Mouse (Mus musculus): Measurements from ENCODE around the gene Gm20388.

Gene Gm20388

DNA sequence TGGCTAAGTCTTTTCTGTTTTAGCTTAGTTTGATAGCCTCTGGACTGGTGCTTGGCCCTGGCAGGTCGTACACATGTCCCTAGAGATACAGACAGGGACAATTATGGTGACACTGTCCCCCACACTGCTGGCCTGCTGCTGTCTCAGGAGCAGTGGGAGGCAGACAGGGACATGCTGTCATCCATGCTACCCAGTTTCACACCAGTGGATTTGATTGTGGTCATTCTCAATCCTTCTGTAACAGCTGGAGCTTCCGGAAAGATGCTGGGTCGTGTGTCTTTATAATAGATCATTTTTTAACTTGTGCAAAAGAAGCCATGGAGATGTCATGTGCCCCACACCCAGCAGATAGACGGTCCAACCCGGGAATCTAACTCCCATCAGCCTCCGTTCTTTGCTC, 2334.5 kb downstream of the Gm20388 start:
- DNase-seq: no peak

GRCm38 (mm10) chr8:122246257-122247211, 2335.9 kb downstream of the Gm20388 start:
- no peak for DNase-seq

DNA sequence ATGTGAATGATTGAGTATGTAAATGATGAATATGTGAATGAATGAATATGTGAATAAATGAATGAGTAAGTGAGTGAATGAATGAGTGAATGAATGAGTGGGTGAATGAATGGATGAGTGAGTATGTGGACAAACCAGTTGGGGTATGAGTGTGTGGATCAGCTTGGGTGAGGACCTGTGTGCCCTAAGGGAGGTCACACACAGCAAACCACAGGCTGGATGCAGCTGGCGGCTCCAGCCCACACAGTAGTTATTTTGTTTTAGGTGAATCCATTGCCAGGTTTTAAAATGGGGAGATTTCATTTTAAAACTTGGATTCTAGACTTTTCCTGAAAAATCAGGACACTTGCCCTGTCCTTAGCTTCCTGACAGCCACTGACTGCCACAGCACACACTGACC, 2341.1 kb downstream of the Gm20388 start:
- no peak for DNase-seq

DNA sequence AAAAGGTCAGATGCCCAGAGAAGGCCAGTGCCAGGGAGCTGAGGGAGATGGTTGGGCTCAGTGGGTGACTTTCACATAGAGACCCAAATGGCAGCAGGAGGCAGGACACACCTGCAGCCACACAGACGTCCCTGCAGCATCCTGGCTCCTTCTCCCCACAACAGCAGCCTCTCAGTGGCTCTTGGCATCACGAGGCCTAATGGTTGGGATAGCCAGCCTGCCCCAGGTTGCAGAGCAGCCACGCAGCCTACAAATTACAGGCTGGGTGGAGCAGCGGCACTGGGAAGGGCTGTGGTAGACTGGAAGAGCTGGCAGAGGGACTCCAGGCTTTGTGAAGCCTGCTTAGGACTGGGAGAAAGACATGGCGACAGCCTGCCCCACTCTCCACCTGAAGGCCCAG, 2341.7 kb downstream of the Gm20388 start:
- DNase-seq: no peak

DNA sequence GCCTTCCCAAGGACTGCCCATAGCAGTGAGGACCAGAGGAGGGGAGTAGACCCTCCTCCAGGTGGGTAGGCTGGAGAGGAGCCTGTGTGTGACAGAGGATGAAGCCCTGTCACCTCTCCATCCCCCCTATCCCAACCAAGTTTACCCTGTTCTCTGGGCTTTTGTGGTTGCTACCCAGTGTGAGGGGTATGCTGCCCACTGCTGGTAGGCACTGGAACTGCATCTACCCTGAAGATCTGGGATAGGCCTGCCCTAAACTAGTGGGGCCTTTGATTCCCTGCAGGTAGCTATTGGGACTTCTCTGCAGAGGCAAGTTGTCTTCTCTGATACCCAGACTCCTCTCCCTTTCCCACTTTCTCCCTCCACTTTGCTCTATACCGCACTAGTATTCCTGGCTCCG, 2348.7 kb downstream of the Gm20388 start:
- peak; percentile 81 for DNase-seq

GRCm38 (mm10) chr8:122260755-122261154, 2350.1 kb downstream of the Gm20388 start:
- DNase-seq: no peak

GRCm38 (mm10) chr8:122262835-122263234, 2352.2 kb downstream of the Gm20388 start:
- no peak for DNase-seq

GRCm38 (mm10) chr8:122264243-122264642, 2353.6 kb downstream of the Gm20388 start:
- DNase-seq: no peak

GRCm38 (mm10) chr8:122265522-122265921, 2354.9 kb downstream of the Gm20388 start:
- DNase-seq: no peak

GRCm38 (mm10) chr8:122266867-122267266, 2356.2 kb downstream of the Gm20388 start:
- DNase-seq: no peak

- DNase-seq: no peak
Observed at GRCm38 (mm10) chr8:122268861-122269260, 2358.2 kb downstream of the Gm20388 start.

- peak; percentile 87 to 89 for DNase-seq
Observed at GRCm38 (mm10) chr8:122269404-122269803, 2358.8 kb downstream of the Gm20388 start.

DNA sequence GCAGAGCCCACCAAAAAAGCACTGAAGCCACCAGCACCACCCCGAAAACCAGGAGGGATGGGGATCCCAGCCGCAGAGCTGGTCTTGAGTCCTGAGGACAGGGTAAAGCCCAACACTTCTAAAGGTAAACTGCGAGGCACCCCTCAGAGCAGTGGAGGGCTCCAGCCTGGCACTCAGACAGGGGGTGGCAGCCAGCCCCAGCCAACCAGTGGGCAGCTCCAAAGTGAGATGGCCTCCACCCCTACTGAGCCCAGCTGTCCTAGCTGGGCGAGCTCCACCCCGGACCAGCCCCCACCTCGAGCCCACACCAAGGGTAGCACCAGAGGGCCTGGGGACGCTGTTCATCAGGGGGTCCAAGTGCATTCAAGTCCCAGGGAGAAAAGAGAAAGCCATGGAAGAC, 2359.9 kb downstream of the Gm20388 start:
- no peak for DNase-seq

DNA sequence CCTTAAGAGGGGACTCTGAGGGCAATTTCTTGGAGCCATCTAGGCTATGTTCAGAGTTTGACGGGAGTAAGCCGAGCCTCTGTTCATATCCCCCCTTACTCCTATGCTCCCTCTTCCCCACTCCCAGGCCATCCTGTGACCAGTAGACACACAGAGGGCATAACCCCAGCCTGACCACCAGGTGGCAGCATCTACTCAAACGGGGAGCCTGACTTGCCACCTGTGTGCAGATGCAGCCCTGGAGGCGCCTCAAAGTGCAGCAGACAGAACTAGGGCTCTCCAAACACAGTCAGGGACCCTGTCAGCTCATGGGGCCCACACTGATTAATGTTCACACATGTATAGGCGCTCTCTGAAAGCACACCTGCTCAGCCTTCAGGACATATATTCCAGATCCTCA, 2362.5 kb downstream of the Gm20388 start:
- DNase-seq: peak; percentile 93

GRCm38 (mm10) chr8:122273826-122274225, 2363.2 kb downstream of the Gm20388 start:
- no peak for DNase-seq

DNA sequence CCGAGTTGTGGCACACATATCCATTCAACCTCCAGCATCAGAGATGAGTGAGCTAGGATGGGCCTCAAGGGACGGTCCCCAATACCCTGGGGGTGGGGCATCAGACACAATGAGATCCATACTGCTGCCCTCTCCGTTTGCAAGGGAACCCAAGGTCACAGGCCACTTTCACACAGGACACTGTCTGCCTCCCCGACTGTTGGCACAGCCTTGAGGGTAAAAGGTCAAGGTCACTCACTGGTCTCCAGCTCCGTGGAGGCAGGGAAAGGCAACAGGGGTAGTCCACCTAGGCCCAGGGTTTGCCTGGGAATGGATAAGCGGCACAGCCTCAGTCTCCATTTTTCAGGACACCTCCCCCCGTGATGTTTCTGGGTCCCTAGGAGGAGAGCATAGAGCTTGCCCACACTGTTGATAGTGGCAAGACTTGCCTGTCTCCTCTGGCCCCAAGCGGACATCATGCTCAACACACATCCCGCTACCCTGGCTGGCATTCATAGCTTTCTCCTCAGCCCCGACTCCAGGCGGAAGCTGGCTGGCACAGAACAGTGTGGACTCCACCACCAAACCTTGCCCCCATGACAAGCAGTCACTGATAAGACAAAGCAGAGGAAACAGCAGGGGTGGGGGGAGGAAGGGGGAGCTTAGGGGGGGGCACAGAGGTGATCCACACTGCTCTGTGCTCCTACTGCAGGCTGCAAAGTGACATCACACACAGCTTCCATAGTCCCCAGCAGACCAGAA, 2364.2 kb downstream of the Gm20388 start:
- no peak for DNase-seq

DNA sequence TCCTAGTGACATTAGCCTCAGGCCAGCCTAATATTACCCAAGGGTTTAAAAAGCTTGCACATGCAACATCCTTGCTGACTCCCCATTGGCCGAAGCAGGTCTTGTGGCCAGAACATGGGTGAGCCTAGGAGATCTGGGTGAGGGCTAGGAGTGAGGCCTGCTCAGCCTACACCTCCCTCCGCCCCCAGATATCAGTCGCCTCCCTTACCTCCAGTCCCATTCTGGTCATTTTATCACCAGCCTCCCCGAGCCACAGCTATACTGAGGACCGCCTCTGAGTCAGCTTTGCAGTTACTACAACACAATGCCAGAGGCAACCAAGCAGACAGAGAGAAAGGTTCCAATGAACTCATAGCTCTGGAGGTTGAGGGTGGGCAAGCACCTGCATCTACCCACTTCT, 2365.7 kb downstream of the Gm20388 start:
- no peak for DNase-seq

- no peak for DNase-seq
Observed at GRCm38 (mm10) chr8:122277204-122277995, 2366.8 kb downstream of the Gm20388 start.

DNA sequence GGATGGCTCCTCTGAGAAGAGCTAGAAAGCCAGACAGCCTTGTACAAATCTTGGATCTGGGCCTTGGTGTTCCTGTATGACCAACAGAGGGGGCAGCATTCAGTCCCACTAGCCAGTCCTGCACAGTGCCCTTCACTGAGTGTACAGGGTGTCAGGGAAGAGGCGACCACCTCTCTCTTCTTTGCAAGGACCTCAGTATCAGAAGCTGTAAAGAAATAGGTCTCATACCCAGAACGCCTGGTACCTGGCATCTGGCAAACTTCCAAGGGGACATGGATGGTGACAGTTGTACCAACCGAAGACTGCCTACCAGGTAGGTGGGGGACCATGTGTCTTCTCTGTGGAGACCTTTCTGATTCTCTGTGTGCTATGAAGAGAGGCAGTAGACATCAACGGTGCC, 2369.5 kb downstream of the Gm20388 start:
- no peak for DNase-seq

DNA sequence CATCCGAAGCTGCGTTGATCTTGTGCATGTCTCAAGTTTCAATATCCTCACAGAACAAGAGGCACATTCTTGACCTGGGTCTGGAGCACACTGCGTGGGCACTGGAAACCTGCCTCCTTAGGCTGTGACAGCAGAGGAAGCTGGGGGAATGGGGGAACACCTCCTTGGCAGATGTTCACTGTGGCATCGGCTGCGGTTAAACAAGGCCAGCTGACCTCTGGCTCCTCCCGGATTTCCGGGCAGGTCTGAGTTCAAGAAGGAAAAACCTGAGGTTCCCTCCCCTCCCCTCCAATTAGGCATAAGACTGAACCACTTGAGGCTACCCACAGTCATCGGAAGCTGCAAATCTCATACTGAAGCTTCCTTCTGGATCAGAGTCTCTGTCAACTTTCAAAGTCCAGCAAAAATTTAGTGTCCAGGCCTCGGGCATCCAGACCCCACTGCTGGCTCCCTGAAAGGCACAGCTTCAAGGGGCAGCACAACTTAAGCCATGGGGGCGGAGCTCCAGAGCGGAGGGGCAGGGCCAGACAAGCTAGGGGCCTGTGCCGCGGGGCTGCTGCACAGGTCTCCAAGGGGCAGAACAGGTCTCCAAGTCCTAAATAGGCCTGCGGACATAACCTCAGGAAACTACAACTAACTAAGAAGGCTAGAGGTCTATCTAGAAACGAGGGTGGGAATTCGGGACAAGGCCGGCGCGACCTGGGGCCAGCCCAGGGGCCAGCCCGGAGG, 2370.1 kb downstream of the Gm20388 start:
- no peak for DNase-seq

- peak; percentile 100 for DNase-seq
Observed at GRCm38 (mm10) chr8:122281317-122282034, 2370.8 kb downstream of the Gm20388 start.

DNA sequence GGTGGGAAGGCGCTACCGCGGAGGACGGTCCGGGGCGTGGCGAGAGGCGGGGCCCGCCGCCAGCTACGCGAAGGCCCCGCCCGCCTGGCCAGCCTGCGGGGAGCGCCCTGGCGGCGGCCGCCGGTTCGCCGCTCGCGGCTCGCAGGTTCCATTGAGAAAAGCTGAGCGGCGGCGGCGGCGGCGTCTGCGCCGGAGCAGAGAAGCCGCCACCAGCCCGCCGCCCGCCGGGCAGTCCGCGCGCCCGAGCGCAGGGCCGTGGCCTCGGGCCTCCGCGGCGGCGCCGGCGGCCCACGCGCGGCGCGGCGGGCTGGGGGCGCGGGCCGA, 2371.4 kb downstream of the Gm20388 start, which contains the start of gene Zfpm1:
TSS of gene Zfpm1 (plus strand) at position 107 of the 324 bp plus-strand sequence.
- DNase-seq: no peak

Measured in B cell, adult 2 months (primary cell).